Mouse (Mus musculus) liver, postnatal 0 days (tissue): ENCODE results near the gene Apbb1ip.

Source experiments
- CTCF ChIP-seq: sonication (generic); IDR thresholded peaks from 2 replicates; pipeline ENCODE4 v1.5.1; 2016; ENCODE audit warnings: antibody characterized with exemption, low read depth
- EP300 ChIP-seq: IDR thresholded peaks from 2 replicates; pipeline ENCODE4 v1.6.1; 2016; ENCODE audit warnings: antibody characterized with exemption, low read depth, mild to moderate bottlenecking

- no peak for TF ChIP-seq CTCF
- no peak for TF ChIP-seq EP300
These were observed 34.5 kb upstream of the Apbb1ip start for GRCm38 (mm10) chr2:22739369-22739768.
